Comparison of ENCODE assay signal across 9 mouse cellular contexts in genomic region chr2:74762522-74763244, GRCm38 (mm10). TPM values are rescaled to one million over a fixed set of nuclear protein-coding genes. Genes with fewer than 3 reads are reported as not detected.
DNase-seq lines count a peak whose midpoint lies in the region; ATAC-seq and TF ChIP-seq lines count a peak whose summit lies in the region.
"Had no signal": no experiment of that assay in that cellular context is flagged by ENCODE, and none has a peak within 500 bp of the region (broad histone marks: within the 10 kb centered on the region; RNA-seq: fewer than 3 reads in every experiment).

Gene Hoxd1, plus strand, starts transcription at chr2:74762980.

- H3K79me2 ChIP-seq in heart, adult 2 months (replicated peaks; ENCODE audit: control insufficient read depth, insufficient read depth, low read length), result no peaks in the 10 kb centered on the region

- TF ChIP-seq POLR2A in heart, adult 2 months (IDR thresholded peaks at IDR 0.05; ENCODE audit: insufficient read depth, low read depth, low read length), result no peak

- no peak for DNase-seq in heart, adult 2 months
- DNase-seq in heart, adult 8-10 months (ENCODE audit: low spot score), result no peak
- DNase-seq in adrenal gland, adult 8-10 months, result peak; percentile 20
- DNase-seq in kidney, adult 9 months, result peak; percentile 43
- DNase-seq in layer of hippocampus, postnatal 36 days, result no peak
- DNase-seq in adipocyte (ENCODE audit: low spot score), result no peak

- TF ChIP-seq CTCF in heart, adult 2 months (IDR thresholded peaks at IDR 0.05), result no peak

- no peaks in the 10 kb centered on the region; the same call in 1 of the 2 replicates for H3K4me1 ChIP-seq in heart, adult 2 months (ENCODE audit: control insufficient read depth, insufficient read depth, low read length)
- peaks cover 17% of the 10 kb centered on the region for H3K4me1 ChIP-seq in midbrain, embryonic 12.5 days

- H3K4me3 ChIP-seq in heart, adult 2 months, result peak within 1 kb of the TSS; percentile 41
- H3K4me3 ChIP-seq in midbrain, embryonic 12.5 days, result peak within 1 kb of the TSS; percentile 46

- H3K4me2 ChIP-seq in midbrain, embryonic 12.5 days (replicated peaks), result peak within 1 kb of the TSS; percentile 76

- TF ChIP-seq EP300 in heart, adult 2 months (IDR thresholded peaks at IDR 0.05; ENCODE audit: insufficient read depth, low read depth, low read length), result no peak

- intact Hi-C loops in heart, adult 2 months (cut with DNase I), result no loop called here

- no peaks in the 10 kb centered on the region for H3K36me3 ChIP-seq in heart, adult 2 months (ENCODE audit: control insufficient read depth, insufficient read depth, low read length)
- no peaks in the 10 kb centered on the region for H3K36me3 ChIP-seq in midbrain, embryonic 12.5 days

- ATAC-seq in granulocyte monocyte progenitor cell, adult 5-6 weeks (replicated peaks; ENCODE audit: poor library complexity, severe bottlenecking), result peak; percentile 37; the same call in 1 of the 2 replicates
- peak; percentile 81 for ATAC-seq in midbrain, embryonic 12.5 days (ENCODE audit: low FRiP score, low read depth)

- 1% methylated on average over 61 of the region's 61 CpGs for WGBS in heart, adult 2 months
- WGBS in midbrain, embryonic 12.5 days, result under 1% methylated on average over 59 of the region's 61 CpGs

- H3K9ac ChIP-seq in heart, adult 2 months (ENCODE audit: low read depth, low read length), result peak within 1 kb of the TSS; percentile 41
- H3K9ac ChIP-seq in midbrain, embryonic 12.5 days (replicated peaks), result no peak within 1 kb of the TSS

- H3K9me3 ChIP-seq in midbrain, embryonic 12.5 days, result no peaks in the 10 kb centered on the region

- H3K27ac ChIP-seq in heart, adult 2 months, result no peak within 1 kb of the TSS
- no peak within 1 kb of the TSS for H3K27ac ChIP-seq in midbrain, embryonic 12.5 days (replicated peaks)

- peaks cover 20% of the 10 kb centered on the region for H3K27me3 ChIP-seq in heart, adult 2 months (ENCODE audit: control insufficient read depth, insufficient read depth, low read length)
- peaks cover 91% of the 10 kb centered on the region for H3K27me3 ChIP-seq in midbrain, embryonic 12.5 days

RNA-seq across cellular contexts. Expression of gene Hoxd1, which starts in this region (rescaled TPM):
- total RNA-seq in heart, adult 2 months (2021), result not detected
- polyA plus RNA-seq in heart, adult 2 months (2012; rRNA removed), result not detected in 2 replicates
- total RNA-seq in heart, adult 8-10 months (2022), result not detected
- total RNA-seq in adrenal gland, adult 8-10 months (2022), result not detected
- total RNA-seq in granulocyte monocyte progenitor cell, adult 5-6 weeks (2014; fragmentation: Nextera tagmentation), result not detected in 2 replicates
- not detected in 2 replicates for total RNA-seq in granulocyte monocyte progenitor cell, adult 5-6 weeks (2017)
- 0.31 and 0.40 TPM in 2 replicates for polyA plus RNA-seq in midbrain, embryonic 12.5 days (2016; fragmentation: Nextera tagmentation; extraction: Ambion mirVana)
- total RNA-seq in layer of hippocampus, postnatal 36 days (2021), result under 1 TPM in 1 of 2 experiments, not detected in 1; 0.25 TPM
- total RNA-seq: heart, adult 18-20 months had no signal

Comparison
In these comparisons a context has a peak if more than half of its experiments do, and no peak if none do; other contexts are left out.
1. Peak in DNase-seq in adrenal gland, adult 8-10 months; RNA of the gene not detected or under 1 TPM.
2. Peak in ATAC-seq in granulocyte monocyte progenitor cell, adult 5-6 weeks; RNA of the gene not detected or under 1 TPM.
3. Peak in ATAC-seq, H3K4me3 ChIP-seq and H3K4me2 ChIP-seq in midbrain, embryonic 12.5 days; RNA of the gene not detected or under 1 TPM.